ENCODE assay signal across 24 mouse cellular contexts in the genomic region with DNA sequence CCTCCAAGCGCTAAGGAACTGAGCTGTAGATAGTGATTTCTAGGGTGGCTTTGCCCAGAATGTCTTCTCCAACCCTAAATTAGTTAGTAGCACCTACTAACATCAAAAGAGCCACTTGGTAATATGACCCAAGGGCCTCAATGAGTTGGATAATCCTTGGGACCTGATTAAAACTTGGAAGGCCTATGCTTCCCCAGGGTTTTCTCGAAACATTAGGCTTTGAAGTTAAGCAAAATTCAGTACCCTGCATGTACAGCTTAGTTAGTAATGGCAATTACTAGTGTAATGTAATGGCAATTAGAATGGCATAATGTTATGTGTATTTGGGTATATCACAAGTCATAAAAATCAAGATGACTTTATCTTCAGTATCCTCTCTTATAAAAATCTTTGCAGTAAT. TPM values are rescaled to one million over a fixed set of nuclear protein-coding genes. Genes with fewer than 3 reads are reported as not detected.
"Had no signal": no experiment of that assay in that cellular context is flagged by ENCODE, and none has a peak within 500 bp of the region (broad histone marks: within the 10 kb centered on the region; RNA-seq: fewer than 3 reads in every experiment).

TSS of gene Olfr983 (minus strand) at position 101 of the 400 bp plus-strand sequence.

- DNase-seq: retina, postnatal 1 day; right cerebral cortex, adult 18-20 months; right cerebral cortex, postnatal 14 days; right cerebral cortex, postnatal 25 days; right cerebral cortex, postnatal 4 days; spleen, adult 18-20 months; thymus, adult 18-20 months; thymus, adult 2 months; thymus, postnatal 14 days; thymus, postnatal 25 days; thymus, postnatal 36 days; thymus, postnatal 4 days had no signal

- H3K4me3 ChIP-seq: neural tube, embryonic 13.5 days; neural tube, embryonic 15.5 days; stomach, embryonic 15.5 days had no signal

- H3K4me1 ChIP-seq: neural tube, embryonic 13.5 days; neural tube, embryonic 15.5 days; stomach, embryonic 15.5 days had no signal

- H3K27ac ChIP-seq: neural tube, embryonic 13.5 days; neural tube, embryonic 15.5 days; stomach, embryonic 15.5 days; stomach, postnatal 0 days had no signal

RNA-seq across cellular contexts. Expression of gene Olfr983, which starts in this region (rescaled TPM):
- polyA plus RNA-seq: neural tube, embryonic 13.5 days; neural tube, embryonic 14.5 days; neural tube, embryonic 15.5 days; small intestine, adult 2 months; spleen, adult 2 months; stomach, embryonic 14.5 days; stomach, embryonic 15.5 days; stomach, embryonic 16.5 days; stomach, postnatal 0 days; testis, adult 2 months; thymus, adult 2 months; thymus, postnatal 0 days; urinary bladder, adult 2 months had no signal
